Mouse (Mus musculus): ENCODE results near the gene Gm43302.
"Not testable (repeated sequence)": the region's sequence is repeated elsewhere in the genome, so short reads cannot be mapped to it uniquely, and the experiment has no call there.

The Gm43302 gene

GRCm38 (mm10) chr5:105293226-105294165, at the start of gene Gm43302, which contains the start of gene Gbp6:
TSS of gene Gm43302 (minus strand) at chr5:105293695.
TSS of gene Gbp6 (minus strand) at chr5:105293698.
- DNase-seq (ENCODE audit: low spot score), result not testable (repeated sequence)

GRCm38 (mm10) chr5:105341281-105341680, 47.8 kb upstream of the Gm43302 start:
- DNase-seq (ENCODE audit: low spot score), result no peak

GRCm38 (mm10) chr5:105322543-105322942, 29.0 kb upstream of the Gm43302 start:
- peak; percentile 5 for DNase-seq (ENCODE audit: low spot score)

GRCm38 (mm10) chr5:105310941-105311340, 17.4 kb upstream of the Gm43302 start:
- no peak for DNase-seq (ENCODE audit: low spot score)

GRCm38 (mm10) chr5:105309148-105309547, 15.7 kb upstream of the Gm43302 start:
- DNase-seq (ENCODE audit: low spot score), result not testable (repeated sequence)

- DNase-seq (ENCODE audit: low spot score), result not testable (repeated sequence)
Measured at GRCm38 (mm10) chr5:105306946-105307345, 13.5 kb upstream of the Gm43302 start.

GRCm38 (mm10) chr5:105306159-105306581, 12.7 kb upstream of the Gm43302 start:
- DNase-seq (ENCODE audit: low spot score), result no peak

- not testable (repeated sequence) for DNase-seq (ENCODE audit: low spot score)
Measured at GRCm38 (mm10) chr5:105305671-105306070, 12.2 kb upstream of the Gm43302 start.

- no peak for DNase-seq (ENCODE audit: low spot score)
Measured at GRCm38 (mm10) chr5:105301963-105302362, 8.5 kb upstream of the Gm43302 start.

- DNase-seq (ENCODE audit: low spot score), result no peak
Measured at GRCm38 (mm10) chr5:105301531-105301930, 8.0 kb upstream of the Gm43302 start.

GRCm38 (mm10) chr5:105295746-105296145, 2.3 kb upstream of the Gm43302 start:
- DNase-seq (ENCODE audit: low spot score), result no peak

- DNase-seq (ENCODE audit: low spot score), result no peak
Measured at GRCm38 (mm10) chr5:105292492-105292891, 1.0 kb downstream of the Gm43302 start.

GRCm38 (mm10) chr5:105290921-105291320, 2.6 kb downstream of the Gm43302 start:
- DNase-seq (ENCODE audit: low spot score), result not testable (repeated sequence)

- not testable (repeated sequence) for DNase-seq (ENCODE audit: low spot score)
Measured at GRCm38 (mm10) chr5:105260673-105261072, 32.8 kb downstream of the Gm43302 start.

- DNase-seq (ENCODE audit: low spot score), result no peak
Measured at GRCm38 (mm10) chr5:105252491-105252890, 41.0 kb downstream of the Gm43302 start.

- not testable (repeated sequence) for DNase-seq (ENCODE audit: low spot score)
Measured at GRCm38 (mm10) chr5:105244741-105245140, 48.8 kb downstream of the Gm43302 start.

GRCm38 (mm10) chr5:105240982-105241381, 52.5 kb downstream of the Gm43302 start:
- not testable (repeated sequence) for DNase-seq (ENCODE audit: low spot score)

GRCm38 (mm10) chr5:105239483-105240047, 53.9 kb downstream of the Gm43302 start, which contains the start of gene Gbp10:
TSS of gene Gbp10 (minus strand) at chr5:105239533.
- not testable (repeated sequence) for DNase-seq (ENCODE audit: low spot score)

- not testable (repeated sequence) for DNase-seq (ENCODE audit: low spot score)
Measured at GRCm38 (mm10) chr5:105238402-105238801, 55.1 kb downstream of the Gm43302 start.

- not testable (repeated sequence) for DNase-seq (ENCODE audit: low spot score)
Measured at GRCm38 (mm10) chr5:105236040-105236439, 57.5 kb downstream of the Gm43302 start.

- not testable (repeated sequence) for DNase-seq (ENCODE audit: low spot score)
Measured at GRCm38 (mm10) chr5:105208957-105209356, 84.5 kb downstream of the Gm43302 start.

GRCm38 (mm10) chr5:105200791-105201355, 92.6 kb downstream of the Gm43302 start:
- DNase-seq (ENCODE audit: low spot score), result not testable (repeated sequence)
